Mouse (Mus musculus): Measurements from ENCODE around the gene Selplg.

The Selplg gene

GRCm38 (mm10) chr5:113771213-113772162 is 61.0 kb downstream of the Selplg start:
- DNase-seq (ENCODE audit: extremely low read depth, low read depth) = peak; percentile 82

DNA sequence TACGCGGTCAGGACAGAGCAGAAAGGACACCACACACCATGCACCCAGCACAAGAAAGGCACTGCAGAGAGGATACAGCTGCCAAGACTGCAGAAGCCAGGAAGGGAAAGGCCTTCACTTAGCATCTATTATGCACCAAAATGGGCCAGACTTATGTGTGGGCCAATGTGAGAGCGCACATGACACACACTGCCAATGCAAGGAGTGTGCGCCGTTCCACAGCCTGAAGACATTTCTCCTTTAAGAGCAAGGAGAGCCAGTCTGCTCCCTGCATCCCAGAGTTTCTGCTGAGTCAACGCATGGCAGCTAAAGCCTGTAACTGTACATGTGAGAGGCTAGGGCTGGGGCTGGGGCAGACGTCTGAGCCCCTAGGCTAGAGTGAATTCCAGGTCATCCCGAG is 63.6 kb downstream of the Selplg start:
- no peak for DNase-seq (ENCODE audit: extremely low read depth, low read depth)
